Mouse (Mus musculus): Measurements from ENCODE around the gene Zfp874b.
"Not testable (repeated sequence)": the region's sequence is repeated elsewhere in the genome, so short reads cannot be mapped to it uniquely, and the experiment has no call there.

The Zfp874b gene

GRCm38 (mm10) chr13:67483625-67484423 is at the start of gene Zfp874b:
Gene Zfp874b (minus strand): TSS chr13:67484258.
- peak; percentile 84 for DNase-seq (ENCODE audit: extremely low read depth, insufficient read length, low spot score)

- no peak for DNase-seq (ENCODE audit: extremely low read depth, insufficient read length, low spot score)
Observed at GRCm38 (mm10) chr13:67527049-67527730, 43.1 kb upstream of the Zfp874b start.

GRCm38 (mm10) chr13:67525753-67526410 is 41.8 kb upstream of the Zfp874b start, which contains the start of the genes Gm26965 and Zfp87:
Gene Gm26965 (minus strand): TSS chr13:67526151.
Gene Zfp87 (minus strand): TSS chr13:67526177.
- DNase-seq (ENCODE audit: extremely low read depth, insufficient read length, low spot score): peak; percentile 88

- DNase-seq (ENCODE audit: extremely low read depth, insufficient read length, low spot score): no peak
Observed at GRCm38 (mm10) chr13:67500908-67501307, 16.9 kb upstream of the Zfp874b start.

GRCm38 (mm10) chr13:67500084-67500719 is 16.1 kb upstream of the Zfp874b start, which contains the start of gene Zfp58:
Gene Zfp58 (minus strand): TSS chr13:67500555.
- DNase-seq (ENCODE audit: extremely low read depth, insufficient read length, low spot score): peak; percentile 74

GRCm38 (mm10) chr13:67495631-67496030 is 11.6 kb upstream of the Zfp874b start:
- no peak for DNase-seq (ENCODE audit: extremely low read depth, insufficient read length, low spot score)

- no peak for DNase-seq (ENCODE audit: extremely low read depth, insufficient read length, low spot score)
Observed at GRCm38 (mm10) chr13:67484424-67484811, 360 bp upstream of the Zfp874b start.

GRCm38 (mm10) chr13:67481528-67481927 is 2.5 kb downstream of the Zfp874b start:
- no peak for DNase-seq (ENCODE audit: extremely low read depth, insufficient read length, low spot score)

GRCm38 (mm10) chr13:67469274-67469673 is 14.8 kb downstream of the Zfp874b start:
- no peak for DNase-seq (ENCODE audit: extremely low read depth, insufficient read length, low spot score)

GRCm38 (mm10) chr13:67463506-67464185 is 20.4 kb downstream of the Zfp874b start:
- not testable (repeated sequence) for DNase-seq (ENCODE audit: extremely low read depth, insufficient read length, low spot score)

GRCm38 (mm10) chr13:67452021-67452309 is 32.1 kb downstream of the Zfp874b start:
- DNase-seq (ENCODE audit: extremely low read depth, insufficient read length, low spot score): no peak

GRCm38 (mm10) chr13:67451172-67452020 is 32.7 kb downstream of the Zfp874b start, which contains the start of gene Zfp874a:
Gene Zfp874a (minus strand): TSS chr13:67451624.
- peak; percentile 72 for DNase-seq (ENCODE audit: extremely low read depth, insufficient read length, low spot score)

- not testable (repeated sequence) for DNase-seq (ENCODE audit: extremely low read depth, insufficient read length, low spot score)
Observed at GRCm38 (mm10) chr13:67437095-67437494, 47.0 kb downstream of the Zfp874b start.

- DNase-seq (ENCODE audit: extremely low read depth, insufficient read length, low spot score): no peak
Observed at GRCm38 (mm10) chr13:67428116-67428515, 55.9 kb downstream of the Zfp874b start.

- not testable (repeated sequence) for DNase-seq (ENCODE audit: extremely low read depth, insufficient read length, low spot score)
Observed at GRCm38 (mm10) chr13:67425699-67426098, 58.4 kb downstream of the Zfp874b start.

GRCm38 (mm10) chr13:67422532-67422931 is 61.5 kb downstream of the Zfp874b start:
- DNase-seq (ENCODE audit: extremely low read depth, insufficient read length, low spot score): not testable (repeated sequence)

All from 3134 (cell line).